Mouse (Mus musculus) myocyte (in vitro differentiated cells): Measurements from ENCODE around the gene Ndel1.

Source experiments
- E2F4 ChIP-seq: IDR thresholded peaks from one replicate; pipeline ENCODE4 v1.6.1; 2011; ENCODE audit warnings: mild to moderate bottlenecking, control low read depth, moderate library complexity; ENCODE audit not compliant: insufficient read depth
- POLR2A ChIP-seq: IDR thresholded peaks from one replicate; pipeline ENCODE4 v1.6.1; 2011; ENCODE audit warnings: low read depth, mild to moderate bottlenecking, control low read depth, moderate library complexity; ENCODE audit not compliant: insufficient read length

DNA sequence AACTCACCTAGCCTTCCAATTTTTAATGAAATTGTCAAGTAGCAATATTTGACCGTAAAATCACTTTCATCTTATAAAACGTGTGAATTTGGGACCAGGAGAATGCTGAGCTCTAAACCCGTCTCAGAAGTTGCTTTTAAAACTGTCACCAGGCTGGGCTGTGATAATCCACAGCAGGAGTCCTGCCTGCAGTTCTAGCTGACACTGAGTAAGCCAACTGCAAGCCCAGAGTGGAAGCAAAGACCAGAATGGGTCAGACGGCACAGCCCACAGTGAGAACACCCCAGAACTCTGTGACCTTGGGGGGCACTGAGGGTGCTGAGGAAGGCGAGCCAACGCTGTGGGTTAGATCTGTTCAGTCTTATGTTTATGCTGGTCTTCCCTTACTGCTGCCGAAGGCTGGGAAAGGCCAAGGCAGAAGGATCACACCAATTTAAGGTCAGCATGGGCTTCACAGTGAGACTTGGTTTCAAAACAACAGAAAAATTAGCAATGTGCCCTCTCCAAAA, 95.5 kb downstream of the Ndel1 start:
- TF ChIP-seq POLR2A (no peak), E2F4 (no peak)
